Mouse (Mus musculus): ENCODE measurements around the gene Mapre3. TPM values are rescaled to one million over a fixed set of nuclear protein-coding genes. Genes with fewer than 3 reads are reported as not detected.

Gene Mapre3
- polyA plus RNA-seq, 1 experiment: 301 TPM

DNA sequence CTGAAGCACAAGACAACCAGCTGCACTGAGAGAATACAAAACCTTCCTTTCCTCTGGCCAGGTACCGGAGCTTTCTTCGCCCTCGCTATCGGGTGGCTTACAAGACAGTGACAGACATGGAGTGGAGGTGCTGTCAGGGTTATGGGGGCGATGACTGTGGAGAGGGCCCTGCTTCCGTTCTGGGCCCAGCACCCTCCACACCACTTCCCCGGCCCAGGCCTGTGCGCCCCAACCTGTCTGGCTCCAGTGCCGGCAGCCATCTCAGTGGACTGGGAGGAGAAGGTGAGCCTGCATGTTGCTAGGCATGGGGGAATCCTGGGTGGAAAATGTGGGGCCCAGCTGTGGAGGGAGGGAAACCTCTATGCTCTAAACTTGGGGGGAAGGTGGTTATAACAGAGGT, 101.0 kb downstream of the Mapre3 start:
- no peak for DNase-seq (ENCODE audit: extremely low spot score in 1 of 2, low spot score in 1 of 2)

Other genes starting within 250 kb of the Mapre3 start
- gene Kcnk3, start 226.5 kb upstream of the Mapre3 start, polyA plus RNA-seq (2012; rRNA removed): 18.0 and 23.1 TPM in 2 replicates
- gene Slc35f6, start 166.7 kb upstream of the Mapre3 start, polyA plus RNA-seq (2012; rRNA removed): 56.5 and 56.9 TPM in 2 replicates
- 3.5 and 4.3 TPM in 2 replicates for gene Cenpa, start 147.9 kb upstream of the Mapre3 start, polyA plus RNA-seq (2012; rRNA removed)
- 39.6 and 40.3 TPM in 2 replicates for gene Dpysl5, start 103.1 kb upstream of the Mapre3 start, polyA plus RNA-seq (2012; rRNA removed)
- 76.3 and 82.8 TPM in 2 replicates for gene Tmem214, start 53.4 kb downstream of the Mapre3 start, polyA plus RNA-seq (2012; rRNA removed)
- gene Agbl5, start 74.1 kb downstream of the Mapre3 start, polyA plus RNA-seq (2012; rRNA removed): 24.2 and 25.4 TPM in 2 replicates
- gene Ost4, start 93.1 kb downstream of the Mapre3 start, polyA plus RNA-seq (2012; rRNA removed): 158 and 207 TPM in 2 replicates
- gene Emilin1, start 98.8 kb downstream of the Mapre3 start, polyA plus RNA-seq (2012; rRNA removed): 4.2 and 4.7 TPM in 2 replicates
- 28.4 and 30.6 TPM in 2 replicates for gene Khk, start 106.8 kb downstream of the Mapre3 start, polyA plus RNA-seq (2012; rRNA removed)
- gene Cgref1, start 130.9 kb downstream of the Mapre3 start, polyA plus RNA-seq (2012; rRNA removed): 25.6 and 39.1 TPM in 2 replicates
- 192 and 208 TPM in 2 replicates for gene Preb, start 145.7 kb downstream of the Mapre3 start, polyA plus RNA-seq (2012; rRNA removed)
- 0.20 and 0.21 TPM in 2 replicates for gene Tcf23, start 154.0 kb downstream of the Mapre3 start, polyA plus RNA-seq (2012; rRNA removed)
- 175 TPM in 2 replicates for gene Atraid, start 233.7 kb downstream of the Mapre3 start, polyA plus RNA-seq (2012; rRNA removed)
- 33.1 and 35.2 TPM in 2 replicates for gene Slc5a6, start 234.3 kb downstream of the Mapre3 start, polyA plus RNA-seq (2012; rRNA removed)
- 14.8 and 18.0 TPM in 2 replicates for gene Cad, start 240.1 kb downstream of the Mapre3 start, polyA plus RNA-seq (2012; rRNA removed)

Measured in frontal cortex, adult 2 months (tissue).